Mouse (Mus musculus) intestine, embryonic 16.5 days (tissue): ENCODE results near the gene Pemt. TPM values are rescaled to one million over a fixed set of nuclear protein-coding genes. Genes with fewer than 3 reads are reported as not detected.
A peak's percentile ranks its signal among the peaks of the same experiment; 100 is the strongest.

ENCODE experiments used
- ATAC-seq: fragments of 200-750 bp; cut with Nextera tagmentation; 2 replicates; pipeline ENCODE4 v1.8.0; 2017; ENCODE audit warnings: moderate TSS enrichment, moderate library complexity
- H3K27ac ChIP-seq: fragments of 300-500 bp; sonication (generic); 2 replicates; pipeline ENCODE4 v1.5.1; 2014; ENCODE audit warnings: mild to moderate bottlenecking, low read length
- H3K27me3 ChIP-seq: fragments of 300-500 bp; sonication (generic); replicated peaks from 2 replicates; pipeline ENCODE4 v1.6.1; 2014; ENCODE audit warnings: low read length, control low read depth, mixed read lengths; ENCODE audit not compliant: control insufficient read depth, insufficient read depth
- H3K36me3 ChIP-seq: fragments of 300-500 bp; sonication (generic); 2 replicates; pipeline ENCODE4 v1.6.1; 2014; ENCODE audit warnings: low read length, control low read depth; ENCODE audit not compliant: control insufficient read depth, insufficient read depth
- H3K4me1 ChIP-seq: fragments of 300-500 bp; sonication (generic); 2 replicates; pipeline ENCODE4 v1.6.1; 2014; ENCODE audit warnings: low read length, control low read depth, mixed read lengths; ENCODE audit not compliant: control insufficient read depth, insufficient read depth
- H3K4me2 ChIP-seq: fragments of 300-500 bp; sonication (generic); 2 replicates; pipeline ENCODE4 v1.6.1; 2014; ENCODE audit warnings: low read depth, low read length, control low read depth
- H3K4me3 ChIP-seq: fragments of 300-500 bp; sonication (generic); 2 replicates; pipeline ENCODE4 v1.5.1; 2014; ENCODE audit warnings: mild to moderate bottlenecking, low read length
- H3K9ac ChIP-seq: fragments of 300-500 bp; sonication (generic); 2 replicates; pipeline ENCODE4 v1.6.1; 2014; ENCODE audit warnings: low read depth, low read length
- H3K9me3 ChIP-seq: fragments of 300-500 bp; sonication (generic); 2 replicates; pipeline ENCODE4 v1.6.1; 2016; ENCODE audit warnings: low read length, control low read depth; ENCODE audit not compliant: control insufficient read depth
- WGBS: fragments of 180-500 bp; shearing (Covaris S2); extraction: QIAGEN DNeasy Blood & Tissue Kit; methylation state at CpG from one replicate; pipeline ENCODE4 v1.1.7; 2014; 5-methylcytosine and 5-hydroxymethylcytosine counted together
- polyA plus RNA-seq: library from polyadenylated mRNA; unstranded; fragments of >200 nt; fragmentation: Nextera tagmentation; extraction: Ambion mirVana; gene quantifications from 2 replicates; pipeline ENCODE4 v1.2.1, GENCODE M21; 2015

Pemt gene
- polyA plus RNA-seq, 1 experiment from 2014 or later = 6.7 TPM

DNA sequence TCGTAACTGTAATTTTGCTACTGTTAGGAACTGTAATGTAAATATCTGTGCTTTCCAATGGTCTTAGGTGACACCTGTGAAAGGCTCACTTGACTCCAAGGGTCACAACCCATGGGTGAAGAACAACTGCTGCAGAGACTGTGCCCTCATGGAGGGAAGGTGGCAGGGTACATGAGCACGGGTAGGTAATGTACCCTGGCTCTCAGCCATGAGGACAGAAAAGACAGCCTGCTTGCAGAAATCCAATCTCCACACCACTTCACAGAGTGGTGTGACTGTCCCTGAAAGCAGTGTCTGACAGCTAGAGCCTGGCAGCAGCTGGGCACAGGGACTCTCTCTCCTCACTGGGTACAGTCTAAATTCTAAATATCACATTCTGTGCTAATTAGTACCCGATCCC is 34.8 kb downstream of the Pemt start:
- WGBS = 79% methylated on average over 3 of the region's 3 CpGs
- H3K4me1 ChIP-seq = no peaks in the 10 kb centered on the region

DNA sequence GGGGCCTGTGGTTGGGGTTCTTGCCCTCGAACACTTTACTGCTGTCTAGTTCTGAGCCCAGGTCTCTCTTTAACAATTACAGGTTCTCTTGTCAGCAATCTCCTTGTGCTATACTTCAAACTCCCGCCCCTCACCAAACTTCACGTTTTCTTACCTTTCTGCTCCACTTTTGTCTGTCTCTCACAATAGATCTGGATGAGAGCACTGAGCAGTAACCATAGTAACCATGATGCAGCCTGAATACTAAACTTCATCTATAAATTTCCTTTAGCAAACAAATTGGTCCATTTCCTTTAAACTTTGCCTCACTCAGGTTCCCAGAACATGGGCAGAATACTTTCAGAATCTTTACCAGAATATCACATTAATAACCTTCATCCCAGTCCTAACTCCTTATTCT is 36.8 kb downstream of the Pemt start:
- Histone ChIP-seq H3K36me3 (no peaks in the 10 kb centered on the region), H3K4me2 (no peak overlapping the region), H3K4me1 (no peaks in the 10 kb centered on the region), H3K27ac (no peak overlapping the region), H3K27me3 (no peaks in the 10 kb centered on the region), H3K9me3 (no peaks in the 10 kb centered on the region), H3K9ac (no peak overlapping the region), H3K4me3 (no peak overlapping the region)
- 82% methylated on average over 3 of the region's 3 CpGs for WGBS
- ATAC-seq = no peak

More for the DNA sequence above, 34.8 kb downstream of the Pemt start:
- Histone ChIP-seq H3K36me3 (no peaks in the 10 kb centered on the region), H3K27me3 (no peaks in the 10 kb centered on the region), H3K4me3 (no peak overlapping the region), H3K4me2 (no peak overlapping the region), H3K27ac (no peak overlapping the region), H3K9me3 (no peaks in the 10 kb centered on the region), H3K9ac (no peak overlapping the region)
- ATAC-seq = no peak

DNA sequence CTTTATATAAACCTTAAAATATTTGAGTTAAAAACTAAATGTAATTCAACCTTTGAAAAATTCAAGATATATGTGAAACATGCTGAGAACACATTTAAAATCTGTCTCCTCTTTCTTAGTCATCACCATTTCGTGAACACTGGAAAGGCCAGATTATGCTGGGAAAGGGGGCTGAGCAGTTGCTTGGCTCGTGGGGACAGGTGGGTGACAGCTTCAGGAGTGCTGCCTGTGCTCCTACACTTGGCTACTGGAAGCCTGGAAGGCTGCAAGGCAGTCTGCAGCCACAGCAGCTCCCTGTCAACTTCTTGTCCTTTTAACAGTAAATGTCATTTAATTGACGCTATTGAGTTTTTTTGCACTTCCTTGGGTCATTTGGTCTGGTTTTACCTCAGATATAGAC is 40.4 kb downstream of the Pemt start:
- 68% methylated on average over 3 of the region's 3 CpGs for WGBS

DNA sequence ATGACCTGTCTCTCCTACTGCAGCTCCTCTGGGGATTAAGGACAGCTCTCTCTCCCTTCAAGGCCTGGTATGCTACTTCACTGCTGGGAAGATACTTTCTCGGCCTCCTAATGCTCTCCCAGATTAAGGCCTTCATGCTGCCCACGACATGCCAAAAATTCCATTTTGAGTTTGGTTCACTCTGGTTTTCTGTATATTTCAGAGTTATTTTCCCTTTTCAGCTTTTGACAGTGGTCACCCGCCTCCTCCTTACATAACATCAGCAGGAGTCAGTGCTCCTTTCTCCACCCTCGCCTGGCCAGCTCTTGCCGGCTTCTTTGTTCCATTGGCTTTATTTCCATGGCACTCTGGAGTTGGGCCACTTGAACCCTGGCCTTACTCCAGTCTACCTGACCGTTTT is 41.6 kb downstream of the Pemt start:
- no peak overlapping the region for H3K9ac ChIP-seq
- no peak overlapping the region for H3K4me3 ChIP-seq
- no peak overlapping the region for H3K27ac ChIP-seq
- ATAC-seq = no peak
- H3K4me2 ChIP-seq = no peak overlapping the region
- 83% methylated on average over 6 of the region's 6 CpGs for WGBS
- no peaks in the 10 kb centered on the region for H3K4me1 ChIP-seq
- H3K9me3 ChIP-seq = no peaks in the 10 kb centered on the region
- no peaks in the 10 kb centered on the region for H3K27me3 ChIP-seq
- H3K36me3 ChIP-seq = no peaks in the 10 kb centered on the region

More for the DNA sequence above, 40.4 kb downstream of the Pemt start:
- no peaks in the 10 kb centered on the region for H3K4me1 ChIP-seq
- no peak overlapping the region for H3K4me2 ChIP-seq
- no peaks in the 10 kb centered on the region for H3K27me3 ChIP-seq
- H3K9ac ChIP-seq = no peak overlapping the region
- no peak for ATAC-seq
- H3K36me3 ChIP-seq = no peaks in the 10 kb centered on the region
- H3K27ac ChIP-seq = no peak overlapping the region
- H3K4me3 ChIP-seq = no peak overlapping the region
- H3K9me3 ChIP-seq = no peaks in the 10 kb centered on the region

DNA sequence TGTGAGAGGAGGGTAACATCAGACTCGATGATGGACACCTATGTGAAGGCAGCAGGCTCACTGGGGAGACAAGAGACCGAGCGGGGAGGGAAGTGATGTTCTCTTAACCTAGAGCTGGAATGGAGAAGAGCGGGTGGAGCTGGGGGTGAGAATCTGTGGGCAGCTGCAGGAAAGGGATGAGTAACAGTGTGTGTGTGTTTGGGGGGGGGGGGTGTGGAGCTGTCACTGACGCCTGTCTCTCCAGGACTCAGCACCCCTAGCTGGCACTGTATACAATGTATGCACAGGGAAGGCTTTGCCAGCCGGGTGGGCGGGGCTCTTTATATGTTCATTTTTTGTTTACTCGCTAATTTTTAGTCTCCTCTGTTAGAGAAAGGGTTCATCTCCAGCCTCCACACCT is 42.5 kb downstream of the Pemt start:
- 80% methylated on average over 8 of the region's 8 CpGs for WGBS
- ATAC-seq = no peak
- no peaks in the 10 kb centered on the region for H3K36me3 ChIP-seq
- no peaks in the 10 kb centered on the region for H3K27me3 ChIP-seq
- no peaks in the 10 kb centered on the region for H3K9me3 ChIP-seq
- H3K4me3 ChIP-seq = no peak overlapping the region
- no peak overlapping the region for H3K4me2 ChIP-seq
- H3K9ac ChIP-seq = no peak overlapping the region
- H3K27ac ChIP-seq = no peak overlapping the region
- H3K4me1 ChIP-seq = no peaks in the 10 kb centered on the region

DNA sequence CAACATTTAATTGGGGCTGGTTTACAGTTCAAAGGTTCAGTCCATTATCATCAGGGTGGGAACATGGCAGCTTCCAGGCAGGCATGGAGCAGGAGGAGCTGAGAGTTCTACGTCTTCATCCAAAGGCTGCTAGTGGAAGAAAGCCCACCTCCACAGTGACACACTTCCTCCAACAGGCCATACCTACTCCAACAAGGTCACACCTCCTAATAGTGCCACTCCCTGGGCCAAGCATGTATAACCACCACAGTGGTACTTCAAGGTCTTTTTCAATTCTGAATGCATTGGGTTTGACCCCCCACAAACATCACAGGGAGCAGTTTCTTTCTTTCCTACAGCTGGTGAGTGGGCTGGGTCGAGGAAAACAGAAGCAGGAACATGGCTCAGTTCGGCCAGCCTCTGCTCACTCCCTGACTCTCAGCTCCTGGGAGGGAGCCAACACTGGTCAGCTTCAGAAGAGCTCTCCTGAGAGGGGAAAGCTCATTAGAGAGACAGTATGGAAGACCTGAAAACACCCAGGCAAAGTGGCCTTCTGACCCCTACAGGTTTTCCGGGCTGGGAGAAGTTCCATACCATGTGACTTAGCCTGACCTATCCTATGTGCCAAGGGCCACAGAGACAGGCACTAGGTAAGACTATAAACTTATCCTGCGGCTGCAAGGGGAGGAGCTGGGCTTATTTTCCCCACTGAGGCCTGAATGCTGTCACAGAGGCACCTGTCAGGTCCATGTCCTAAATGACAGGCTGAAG is 44.9 kb downstream of the Pemt start:
- Histone ChIP-seq H3K9ac (no peak overlapping the region), H3K27ac (no peak overlapping the region), H3K4me1 (no peaks in the 10 kb centered on the region), H3K36me3 (no peaks in the 10 kb centered on the region), H3K4me2 (no peak overlapping the region), H3K9me3 (no peaks in the 10 kb centered on the region), H3K27me3 (no peaks in the 10 kb centered on the region), H3K4me3 (no peak overlapping the region)
- ATAC-seq = no peak
- 71% methylated on average over 5 of the region's 5 CpGs for WGBS

DNA sequence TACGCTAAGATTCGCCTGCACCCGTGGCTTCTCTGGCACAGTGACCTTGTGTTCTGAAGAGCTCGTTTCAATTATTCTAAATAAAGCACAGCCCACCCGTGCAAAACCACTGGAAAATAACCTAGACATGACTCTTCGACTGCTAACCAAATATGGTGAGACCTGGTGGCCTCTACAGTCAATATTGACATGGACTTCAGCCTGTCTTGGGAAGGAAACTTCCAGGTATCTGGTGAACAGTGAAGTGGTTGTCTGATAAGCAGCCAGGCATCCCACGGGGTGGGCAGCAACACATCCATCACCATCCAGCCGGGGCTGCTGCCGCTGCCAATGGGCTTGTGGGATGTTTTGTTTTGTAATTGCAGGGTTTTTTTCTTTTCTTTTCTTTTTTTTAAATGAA is 52.0 kb downstream of the Pemt start:
- Histone ChIP-seq H3K36me3 (no peaks in the 10 kb centered on the region), H3K4me1 (peaks cover 3% of the 10 kb centered on the region; the same call in 1 of the 2 replicates), H3K4me2 (no peak overlapping the region), H3K4me3 (no peak overlapping the region), H3K9ac (no peak overlapping the region), H3K27me3 (no peaks in the 10 kb centered on the region), H3K9me3 (no peaks in the 10 kb centered on the region), H3K27ac (no peak overlapping the region)
- peak; percentile 83 for ATAC-seq
- WGBS = 33% methylated on average over 9 of the region's 9 CpGs

DNA sequence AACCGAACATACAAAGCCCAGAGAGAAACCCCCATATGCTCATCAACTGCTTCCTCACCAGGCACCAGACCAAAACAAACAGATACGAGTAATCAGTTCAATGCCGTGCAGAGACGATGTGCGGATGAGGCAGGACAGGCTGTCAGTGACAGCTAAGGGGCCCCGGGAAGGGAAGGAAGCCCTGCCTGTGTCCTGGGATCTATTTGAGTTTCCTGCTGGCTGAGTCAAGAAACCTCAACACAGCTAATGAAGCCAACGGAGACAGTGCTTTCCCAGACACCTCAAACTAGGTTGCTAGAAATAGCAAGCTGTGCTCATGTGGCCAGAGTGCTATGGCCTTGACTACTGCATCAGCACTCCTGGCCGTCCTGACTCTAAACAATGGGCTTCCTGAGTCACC is 54.9 kb downstream of the Pemt start:
- Histone ChIP-seq H3K4me1 (peaks cover 3% of the 10 kb centered on the region; the same call in 1 of the 2 replicates), H3K9me3 (no peaks in the 10 kb centered on the region), H3K4me2 (no peak overlapping the region), H3K27me3 (no peaks in the 10 kb centered on the region), H3K4me3 (no peak overlapping the region), H3K27ac (no peak overlapping the region), H3K36me3 (no peaks in the 10 kb centered on the region), H3K9ac (no peak overlapping the region)
- ATAC-seq = no peak
- 56% methylated on average over 8 of the region's 8 CpGs for WGBS

DNA sequence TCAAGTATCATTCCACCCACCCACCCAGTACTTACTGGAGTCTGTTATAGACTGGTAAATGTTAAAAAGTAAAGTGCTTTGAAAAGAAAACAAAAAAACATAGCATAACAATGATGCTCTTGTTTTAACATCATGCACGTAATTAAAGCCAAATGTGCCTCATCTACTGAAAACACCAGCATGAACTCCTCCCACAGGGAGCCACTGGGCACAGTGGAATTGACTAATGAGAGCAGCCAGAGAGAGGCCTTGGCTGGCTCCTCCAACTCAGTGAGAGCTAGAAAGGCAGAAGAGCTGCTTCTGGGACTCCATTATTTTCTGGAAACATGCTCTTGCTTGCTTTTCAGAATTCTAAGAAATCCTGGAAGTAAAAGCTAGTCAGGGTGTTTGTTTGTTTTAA is 56.9 kb downstream of the Pemt start:
- Histone ChIP-seq H3K9me3 (no peaks in the 10 kb centered on the region), H3K27me3 (no peaks in the 10 kb centered on the region), H3K4me3 (no peak overlapping the region), H3K4me2 (no peak overlapping the region), H3K9ac (no peak overlapping the region), H3K27ac (no peak overlapping the region), H3K36me3 (no peaks in the 10 kb centered on the region), H3K4me1 (no peaks in the 10 kb centered on the region)
- 90% methylated on average over 1 of the region's 1 CpGs for WGBS
- ATAC-seq = no peak

DNA sequence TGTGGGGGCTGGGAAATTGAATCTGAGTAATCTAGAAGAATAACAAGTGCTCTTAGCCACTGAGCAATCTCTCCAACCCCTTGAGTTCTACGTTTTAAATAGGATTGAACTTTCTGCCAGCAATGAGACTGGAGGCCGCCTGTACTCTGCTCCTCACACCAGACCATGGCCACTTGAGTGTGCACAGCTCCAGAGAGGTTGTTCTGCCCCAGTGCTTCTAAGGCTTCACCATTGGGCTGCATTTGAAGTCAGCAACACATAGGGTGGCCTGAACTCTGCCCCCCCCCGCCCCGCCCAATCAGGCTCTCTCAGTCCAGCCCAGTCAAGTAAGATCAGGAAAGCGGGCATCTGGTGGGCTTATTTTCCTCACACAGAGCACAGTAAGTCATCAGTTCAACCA is 68.5 kb downstream of the Pemt start:
- Histone ChIP-seq H3K36me3 (no peaks in the 10 kb centered on the region), H3K4me3 (no peak overlapping the region), H3K27ac (no peak overlapping the region), H3K9ac (no peak overlapping the region), H3K4me1 (no peaks in the 10 kb centered on the region), H3K9me3 (no peaks in the 10 kb centered on the region), H3K27me3 (no peaks in the 10 kb centered on the region), H3K4me2 (no peak overlapping the region)
- 87% methylated on average over 5 of the region's 5 CpGs for WGBS
- no peak for ATAC-seq
